Mouse (Mus musculus) mesoderm, embryonic 11.5 days (tissue): ENCODE data around the gene Tbc1d2.
"Not testable (repeated sequence)": the region's sequence is repeated elsewhere in the genome, so short reads cannot be mapped to it uniquely, and the experiment has no call there.

ENCODE experiments used
- DNase-seq: peaks from one replicate; pipeline ENCODE4 v3.0.0-alpha.2; 2012; ENCODE audit warnings: low read depth, low spot score

The Tbc1d2 gene

DNA sequence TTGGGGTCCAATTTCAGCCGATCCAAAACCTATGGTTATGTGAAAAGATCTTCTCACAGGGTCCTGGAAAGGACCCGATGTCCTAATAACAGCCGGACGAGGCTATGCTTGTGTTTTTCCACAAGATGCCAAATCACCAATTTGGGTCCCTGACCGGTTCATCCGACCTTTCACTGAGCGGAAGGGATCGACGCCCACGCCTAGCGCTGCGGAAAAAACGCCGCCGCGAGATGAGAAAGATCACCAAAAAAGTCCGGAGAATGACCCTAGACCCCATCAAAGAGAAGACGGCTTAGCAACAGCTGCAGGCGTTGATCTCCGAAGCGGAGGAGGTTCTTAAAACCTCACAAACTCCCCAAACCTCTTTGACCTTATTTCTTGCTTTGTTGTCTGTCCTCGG, 68.4 kb downstream of the Tbc1d2 start:
- not testable (repeated sequence) for DNase-seq

DNA sequence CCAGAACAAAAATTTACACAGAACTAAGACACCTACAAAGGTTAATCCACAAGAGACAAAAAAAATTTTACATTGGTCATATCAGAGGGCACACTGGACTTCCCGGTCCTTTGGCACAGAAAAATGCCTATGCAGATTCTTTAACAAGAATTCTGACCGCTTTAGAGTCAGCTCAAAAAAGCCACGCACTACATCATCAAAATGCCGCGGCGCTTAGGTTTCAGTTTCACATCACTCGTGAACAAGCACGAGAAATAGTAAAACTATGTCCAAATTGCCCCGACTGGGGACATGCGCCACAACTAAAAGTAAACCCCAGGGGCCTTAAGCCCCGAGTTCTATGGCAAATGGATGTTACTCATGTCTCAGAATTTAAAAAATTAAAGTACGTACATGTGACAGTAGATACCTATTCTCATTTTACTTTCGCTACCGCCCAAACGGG, 69.2 kb downstream of the Tbc1d2 start:
- DNase-seq = not testable (repeated sequence)

DNA sequence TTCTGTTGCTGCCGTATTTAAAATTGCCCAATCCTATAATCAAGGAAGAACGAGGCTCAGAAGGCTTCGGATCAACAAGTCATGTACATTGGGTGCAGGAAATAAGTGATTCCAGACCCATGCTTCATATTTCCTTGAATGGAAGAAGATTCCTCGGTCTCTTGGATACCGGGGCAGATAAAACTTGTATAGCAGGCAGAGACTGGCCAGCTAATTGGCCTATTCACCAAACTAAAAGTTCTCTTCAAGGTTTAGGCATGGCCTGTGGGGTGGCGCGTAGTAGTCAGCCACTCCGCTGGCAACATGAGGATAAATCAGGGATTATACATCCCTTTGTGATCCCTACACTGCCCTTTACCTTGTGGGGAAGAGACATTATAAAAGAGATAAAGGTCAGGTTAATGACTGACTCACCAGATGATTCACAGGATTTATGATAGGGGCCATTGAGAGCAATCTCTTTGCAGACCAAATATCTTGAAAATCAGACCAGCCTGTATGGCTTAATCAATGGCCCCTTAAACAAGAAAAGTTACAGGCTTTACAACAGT, 71.1 kb downstream of the Tbc1d2 start:
- not testable (repeated sequence) for DNase-seq

DNA sequence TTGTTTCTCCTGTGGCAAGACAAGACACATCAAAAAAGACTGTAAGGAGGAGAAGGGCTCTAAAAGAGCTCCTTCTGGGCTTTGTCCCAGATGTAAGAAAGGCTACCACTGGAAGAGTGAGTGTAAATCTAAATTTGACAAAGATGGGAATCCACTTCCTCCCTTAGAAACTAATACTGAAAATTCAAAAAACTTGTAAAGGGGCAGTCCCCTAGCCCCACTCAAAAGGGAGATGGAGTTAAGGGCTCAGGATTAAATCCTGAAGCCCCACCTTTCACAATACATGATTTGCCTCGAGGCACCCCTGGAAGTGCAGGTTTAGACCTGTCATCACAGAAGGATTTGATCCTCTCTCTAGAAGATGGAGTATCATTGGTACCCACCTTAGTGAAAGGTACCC, 71.8 kb downstream of the Tbc1d2 start:
- no peak for DNase-seq

DNA sequence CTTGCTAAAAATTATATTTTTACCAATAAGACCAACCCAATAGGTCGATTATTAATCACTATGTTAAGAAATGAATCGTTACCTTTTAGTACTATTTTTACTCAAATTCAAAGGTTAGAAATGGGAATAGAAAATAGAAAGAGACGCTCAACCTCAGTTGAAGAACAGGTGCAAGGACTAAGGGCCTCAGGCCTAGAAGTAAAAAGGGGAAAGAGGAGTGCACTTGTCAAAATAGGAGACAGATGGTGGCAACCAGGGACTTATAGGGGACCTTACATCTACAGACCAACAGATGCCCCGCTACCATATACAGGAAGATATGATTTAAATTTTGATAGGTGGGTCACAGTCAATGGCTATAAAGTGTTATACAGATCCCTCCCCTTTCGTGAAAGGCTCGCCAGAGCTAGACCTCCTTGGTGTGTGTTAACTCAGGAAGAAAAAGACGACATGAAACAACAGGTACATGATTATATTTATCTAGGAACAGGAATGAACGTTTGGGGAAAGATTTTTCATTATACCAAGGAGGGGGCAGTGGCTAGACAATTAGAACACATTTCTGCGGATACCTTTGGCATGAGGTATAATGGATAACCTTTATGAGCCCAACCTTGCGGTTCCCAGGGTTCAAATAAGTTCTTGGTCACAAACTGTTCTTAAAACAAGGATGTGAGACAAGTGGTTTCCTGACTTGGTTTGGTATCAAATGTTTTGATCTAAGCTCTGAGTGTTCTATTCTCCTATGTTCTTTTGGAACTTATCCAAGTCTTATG, 74.3 kb downstream of the Tbc1d2 start:
- not testable (repeated sequence) for DNase-seq

DNA sequence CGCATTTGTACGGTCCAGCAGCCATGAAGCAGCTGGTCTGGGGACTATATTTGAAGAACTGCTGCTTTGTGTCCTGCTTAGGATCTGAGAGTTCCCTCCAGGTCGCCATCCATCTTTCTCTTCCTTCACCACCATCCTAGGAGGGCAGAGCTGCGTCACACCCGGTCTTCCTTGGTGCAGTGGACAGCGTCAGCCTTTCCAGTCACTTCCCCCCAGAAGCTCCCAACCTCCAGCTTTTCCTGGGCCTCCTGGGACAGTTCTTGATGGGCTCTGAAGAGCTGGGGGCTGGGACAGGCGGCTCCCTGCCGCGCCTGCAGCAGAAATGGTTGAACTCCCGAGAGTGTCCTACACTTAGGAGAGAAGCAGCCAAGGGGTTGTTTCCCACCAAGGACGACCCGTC, 75.2 kb downstream of the Tbc1d2 start:
- DNase-seq = no peak

DNA sequence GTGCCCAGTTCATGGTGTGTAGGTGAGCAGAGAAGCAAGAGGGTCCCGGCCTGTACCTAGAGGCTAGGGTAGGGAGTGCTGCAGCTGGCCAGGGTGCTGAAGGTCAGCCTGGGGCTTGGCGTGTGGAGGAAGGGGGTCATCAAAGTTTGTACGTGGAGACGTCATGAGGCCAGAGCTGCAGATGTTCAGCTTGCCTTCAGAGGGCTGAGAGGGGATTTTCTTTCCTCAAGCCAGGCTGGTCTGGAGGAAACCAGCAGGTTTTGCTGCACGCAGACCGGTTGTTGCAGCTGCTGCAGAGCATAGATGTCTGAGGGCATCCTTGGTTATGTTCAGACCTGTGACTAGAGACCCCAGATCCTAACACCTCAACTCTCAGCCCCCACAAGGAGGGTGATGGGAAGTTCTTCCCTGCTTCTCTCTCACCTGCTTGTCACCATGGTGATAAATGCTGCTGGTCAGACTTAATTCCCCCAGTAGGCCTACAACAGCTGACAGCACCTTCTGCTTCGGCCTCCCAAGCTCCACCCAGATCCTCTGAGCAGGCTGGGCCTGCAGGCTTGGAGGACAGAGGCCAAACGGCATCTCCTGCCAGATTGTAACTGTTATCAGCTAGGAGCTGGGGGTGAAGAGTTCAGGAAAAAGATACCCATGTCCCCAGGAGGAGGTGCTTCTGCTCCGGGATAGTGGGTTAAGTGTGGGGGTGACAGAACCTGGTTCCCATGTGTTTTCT, 75.8 kb downstream of the Tbc1d2 start:
- DNase-seq = no peak

DNA sequence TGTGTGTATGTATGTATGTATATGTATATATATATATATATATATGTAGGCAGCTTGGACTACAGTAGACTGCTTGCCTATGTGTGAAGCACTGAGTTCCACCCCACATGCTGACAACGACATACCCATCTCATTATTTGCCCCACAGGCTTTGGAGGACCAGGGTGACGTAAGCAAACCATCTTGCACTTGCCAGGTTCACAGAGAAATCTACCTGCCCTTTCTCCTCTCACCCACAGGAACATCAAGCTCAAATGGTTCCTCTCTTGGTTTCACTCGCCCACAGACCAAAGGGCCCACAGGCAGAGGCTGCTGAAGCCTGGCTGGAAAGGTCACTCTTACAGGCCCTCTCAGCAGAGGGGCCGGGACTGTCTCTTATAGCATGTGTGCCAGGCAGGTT, 77.4 kb downstream of the Tbc1d2 start:
- no peak for DNase-seq

DNA sequence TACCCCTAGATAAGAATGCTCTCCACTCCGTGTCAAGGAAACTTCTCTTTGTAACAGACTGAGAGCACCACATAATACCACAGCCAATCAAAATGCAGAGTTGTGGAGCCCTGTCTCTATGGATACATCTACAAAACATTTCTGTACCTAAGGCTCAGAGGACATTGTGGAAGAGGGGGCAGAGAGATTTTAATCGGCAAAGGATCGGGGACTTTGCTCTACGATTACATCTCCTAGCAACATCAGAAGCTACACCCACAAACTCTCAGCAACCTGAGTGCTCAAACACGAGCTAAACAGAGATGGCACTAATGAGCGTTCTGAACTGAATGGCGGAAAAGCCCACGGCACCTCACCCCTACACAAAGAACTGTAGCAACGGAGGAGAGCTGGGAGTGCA, 78.3 kb downstream of the Tbc1d2 start:
- DNase-seq = no peak

DNA sequence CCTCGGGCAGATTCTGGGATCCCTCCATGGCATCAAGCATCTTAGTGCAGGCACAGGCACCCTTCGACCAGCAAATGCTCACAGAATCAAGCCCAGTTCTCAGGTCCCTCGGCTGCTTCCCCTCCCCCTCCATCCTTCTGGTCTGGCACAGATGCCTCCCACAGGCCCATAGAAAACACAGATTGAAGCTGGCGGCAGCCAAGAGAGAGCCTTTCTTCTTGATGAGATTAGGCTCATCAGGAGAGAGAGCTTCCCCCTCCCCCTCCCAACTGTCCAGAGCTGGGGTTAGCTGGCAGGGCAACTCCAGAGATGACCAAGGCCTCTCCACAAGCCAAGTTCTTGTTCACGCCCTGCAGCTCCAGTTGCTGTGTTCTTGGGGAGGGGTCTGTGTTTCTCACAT, 80.3 kb downstream of the Tbc1d2 start:
- no peak for DNase-seq

DNA sequence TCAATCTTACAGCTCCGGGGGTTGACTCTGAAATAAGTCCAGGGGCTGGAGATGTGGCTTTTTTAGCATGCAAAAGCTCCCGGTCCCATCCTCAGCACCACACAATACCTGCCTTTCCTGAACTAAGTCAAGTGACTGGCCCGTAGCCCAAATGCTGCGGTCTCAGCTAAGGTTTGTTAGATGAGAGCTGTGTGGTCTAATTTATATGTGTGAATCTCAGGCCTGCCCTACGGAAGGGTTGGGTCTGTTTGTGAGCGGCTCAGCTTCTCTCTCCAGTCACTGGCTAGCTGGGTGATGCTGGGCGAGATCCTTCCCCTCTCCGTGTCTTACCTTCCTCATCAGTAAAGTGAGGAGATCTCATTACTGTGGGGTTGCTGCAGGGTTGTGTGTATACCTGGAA, 81.8 kb downstream of the Tbc1d2 start:
- DNase-seq = no peak

DNA sequence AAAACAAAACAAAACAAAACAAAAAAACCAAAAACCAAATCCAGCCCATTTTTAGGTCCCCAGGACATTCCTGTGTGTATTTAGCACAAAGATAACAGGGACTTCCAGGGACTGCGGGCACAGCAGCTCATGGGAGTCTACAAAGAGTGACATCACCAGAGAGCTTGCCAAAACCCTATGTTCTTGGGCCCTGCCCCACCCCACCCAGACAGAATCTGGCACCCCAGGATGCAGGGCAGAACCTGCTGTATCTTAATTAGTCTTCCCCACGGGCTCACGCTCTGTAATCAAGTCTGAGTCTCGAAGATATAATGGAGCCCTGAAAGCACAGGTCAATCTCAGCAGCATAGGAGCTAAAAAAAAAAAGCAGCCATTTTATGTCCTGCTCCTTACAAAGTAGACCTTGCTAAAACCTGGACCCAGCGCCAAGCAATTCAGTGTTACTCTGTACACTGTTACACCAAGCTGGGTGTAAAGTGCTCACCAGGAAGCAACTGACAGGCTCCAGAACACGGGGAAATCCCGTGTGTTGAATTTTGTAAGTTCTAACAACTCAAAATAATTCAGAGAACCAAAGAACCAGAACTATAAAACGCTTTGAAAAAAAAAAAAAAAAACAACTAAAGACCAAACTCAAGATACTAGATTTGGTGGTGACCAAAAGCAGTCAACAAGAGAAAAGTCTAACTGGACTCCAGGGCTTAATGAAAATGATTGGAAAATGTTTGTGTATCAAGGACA, 82.9 kb downstream of the Tbc1d2 start:
- DNase-seq = no peak

DNA sequence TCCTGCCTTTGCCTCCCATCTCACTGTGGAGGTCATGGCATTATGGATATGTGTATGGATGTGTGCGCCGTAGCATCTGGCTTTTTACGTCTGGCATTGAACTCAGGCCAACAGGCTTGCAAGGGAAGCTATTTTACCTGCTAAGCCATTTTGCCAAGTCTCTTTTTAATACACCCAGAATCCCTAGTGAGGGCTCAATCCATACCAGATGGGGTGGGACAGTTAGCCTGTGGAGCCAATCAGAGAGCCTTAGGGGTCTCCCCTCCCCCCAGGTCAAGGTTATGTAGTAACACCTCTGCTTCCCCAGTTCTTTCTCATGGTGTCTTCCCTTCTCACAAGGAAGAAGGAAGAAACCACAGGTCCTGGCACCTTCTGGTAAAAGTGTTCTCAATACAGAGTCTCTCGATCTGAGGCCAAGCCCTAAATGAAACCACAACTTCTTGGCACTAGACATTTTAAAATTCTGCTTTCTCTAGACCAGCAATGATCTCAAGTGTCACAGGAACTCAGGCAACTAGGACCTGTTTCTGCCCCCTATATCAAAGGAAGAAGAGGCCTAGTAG, 84.5 kb downstream of the Tbc1d2 start:
- DNase-seq = no peak

DNA sequence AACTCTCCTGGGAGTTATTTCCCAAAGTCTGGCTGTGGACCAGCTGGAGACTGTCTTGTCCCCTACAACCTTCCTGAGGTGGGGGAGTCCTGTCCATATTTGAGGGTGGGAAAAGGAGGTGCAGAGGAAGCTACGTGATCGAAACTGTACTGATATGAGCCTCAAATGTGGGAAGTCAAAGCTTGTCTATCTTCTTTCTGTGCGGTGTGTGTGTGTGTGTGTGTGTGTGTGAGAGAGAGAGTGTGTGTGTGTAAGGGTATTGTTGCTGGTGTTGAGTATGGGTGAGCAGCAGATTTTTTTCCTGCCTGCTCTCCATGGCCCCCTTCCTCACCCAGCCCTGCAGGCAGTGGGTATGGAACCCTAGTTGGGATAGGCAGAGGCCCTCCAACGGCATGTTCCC, 85.8 kb downstream of the Tbc1d2 start:
- no peak for DNase-seq

DNA sequence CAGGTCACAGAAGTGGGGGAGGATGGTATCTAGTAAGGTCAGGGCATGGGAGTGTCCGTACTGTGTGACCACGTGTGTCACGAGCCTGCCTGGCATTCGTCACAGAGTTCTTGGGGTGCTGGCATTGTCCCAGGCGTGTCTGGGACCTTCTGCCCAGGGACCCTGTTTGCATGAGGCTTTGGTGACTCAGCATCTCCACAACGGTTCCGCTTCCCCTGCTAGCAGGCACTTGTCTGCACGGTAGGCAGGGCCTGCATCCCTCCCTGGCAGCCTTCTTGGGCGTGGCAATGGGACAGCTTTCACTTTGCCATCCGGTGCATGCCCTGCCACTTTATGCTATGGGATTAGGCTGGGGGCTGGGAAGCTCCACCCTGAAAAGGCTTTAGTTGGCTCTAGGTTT, 86.2 kb downstream of the Tbc1d2 start:
- DNase-seq = no peak

DNA sequence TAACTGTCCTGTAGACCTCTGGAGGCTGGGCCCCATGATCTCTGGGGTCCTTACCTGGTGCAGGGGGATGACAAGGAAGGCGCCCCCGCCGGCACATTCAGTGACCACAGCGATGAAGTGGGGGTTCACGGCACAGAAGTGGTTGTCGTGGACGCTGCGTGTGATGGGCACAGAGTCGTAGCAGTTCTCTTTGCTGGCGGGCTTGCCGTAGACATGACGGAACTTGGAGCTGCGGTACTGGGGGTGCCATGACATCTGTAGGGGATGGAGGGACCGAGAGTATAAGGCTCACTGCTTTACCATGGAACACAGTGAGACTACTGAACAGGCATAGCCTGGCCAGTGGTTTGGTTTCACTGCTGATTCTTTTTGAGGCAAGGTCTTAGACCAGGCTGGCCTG, 87.2 kb downstream of the Tbc1d2 start:
- DNase-seq = no peak

DNA sequence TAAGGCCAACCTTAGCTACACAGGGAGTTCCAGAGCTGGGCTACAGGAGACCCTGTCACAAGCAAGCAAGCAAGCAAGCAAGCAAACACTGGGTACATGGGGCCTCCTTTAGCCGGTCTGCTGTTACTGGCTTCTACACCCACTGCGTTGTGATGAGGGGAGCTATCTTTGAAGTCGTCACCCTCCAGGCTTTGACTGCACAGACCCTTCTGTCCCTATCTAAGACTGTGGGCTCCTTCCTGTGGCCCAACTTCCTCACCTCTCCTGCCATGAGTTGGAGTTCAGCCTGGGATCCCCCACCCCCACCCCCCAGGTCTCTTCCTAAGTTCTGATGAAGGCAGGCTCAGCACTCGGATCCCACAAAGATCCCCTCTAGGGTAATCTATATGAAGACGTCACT, 88.0 kb downstream of the Tbc1d2 start:
- DNase-seq = no peak

DNA sequence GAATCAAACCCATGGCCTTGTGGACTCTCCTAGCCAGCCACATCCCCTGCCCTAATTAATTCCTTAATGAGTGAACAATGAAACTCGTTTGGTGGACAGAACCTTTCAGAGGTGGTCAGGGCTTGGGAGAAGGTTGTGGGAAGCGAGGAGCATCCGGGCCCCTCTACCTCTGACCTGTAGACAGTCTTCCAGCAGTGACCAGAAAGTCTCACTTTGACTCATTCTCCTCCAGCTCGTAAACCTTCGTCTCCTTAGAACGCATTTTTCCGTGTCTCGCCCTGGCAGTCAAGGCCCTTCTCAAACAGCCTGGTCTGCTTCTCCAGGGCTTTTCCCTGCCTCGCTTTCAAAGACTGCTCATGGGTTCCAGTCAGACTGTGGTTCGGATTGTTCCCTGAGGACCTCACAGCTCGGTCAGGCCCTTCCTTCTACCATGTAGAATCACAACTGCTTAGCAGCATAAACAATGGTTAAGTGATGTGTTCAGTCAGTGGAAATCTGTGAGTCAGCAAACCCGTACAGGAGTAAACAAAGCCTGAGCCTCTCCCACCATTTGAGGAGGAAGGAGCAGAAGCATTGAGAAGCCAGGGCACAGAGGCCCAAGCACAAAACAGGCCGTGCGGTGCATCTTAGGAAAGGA, 89.8 kb downstream of the Tbc1d2 start:
- no peak for DNase-seq

DNA sequence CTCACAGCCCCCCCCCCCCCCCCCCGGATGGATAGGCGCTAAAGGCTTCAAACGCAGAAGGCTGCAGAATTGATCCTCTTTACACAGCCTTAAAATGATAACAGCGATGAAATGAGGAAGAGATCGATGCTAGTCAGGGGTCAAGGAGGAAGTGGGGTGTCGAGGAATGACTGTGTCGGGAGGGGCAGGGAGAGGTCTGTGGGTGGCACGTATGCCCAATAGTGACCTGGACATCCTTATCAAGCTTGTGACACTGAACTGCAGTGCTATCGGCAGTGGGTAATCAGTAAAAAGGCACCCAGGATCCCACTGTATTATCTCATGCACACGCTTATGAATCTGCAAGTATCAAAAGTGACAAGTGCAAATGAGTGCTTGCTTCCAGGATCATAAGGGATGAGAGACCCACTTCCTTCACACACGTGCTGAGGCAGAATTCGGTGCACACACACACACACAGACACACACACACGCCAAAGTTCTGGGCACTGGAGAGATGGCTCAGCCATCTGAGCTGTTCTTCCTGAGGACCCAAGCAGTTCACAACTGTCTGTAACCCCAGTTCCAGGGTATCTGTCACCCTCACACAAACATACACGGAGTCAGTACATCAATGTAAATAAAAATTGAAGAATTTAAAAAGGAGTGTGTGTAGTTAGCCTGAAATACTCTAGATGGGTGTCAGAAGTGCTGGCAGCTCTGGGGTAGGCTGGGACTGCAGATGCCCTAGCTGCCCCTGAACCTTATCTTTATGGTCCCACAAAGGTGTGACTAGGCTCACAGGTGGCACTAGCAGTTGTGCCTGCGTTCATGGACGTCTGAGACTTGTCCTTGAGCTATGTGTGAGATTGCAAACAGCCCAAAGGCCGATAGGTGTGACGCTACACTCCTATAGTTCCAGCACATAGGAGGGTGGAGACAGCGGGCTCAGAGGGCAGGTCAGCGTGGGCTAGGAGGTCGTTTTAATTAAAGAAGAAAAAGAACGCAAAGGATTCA, 91.0 kb downstream of the Tbc1d2 start:
- no peak for DNase-seq

DNA sequence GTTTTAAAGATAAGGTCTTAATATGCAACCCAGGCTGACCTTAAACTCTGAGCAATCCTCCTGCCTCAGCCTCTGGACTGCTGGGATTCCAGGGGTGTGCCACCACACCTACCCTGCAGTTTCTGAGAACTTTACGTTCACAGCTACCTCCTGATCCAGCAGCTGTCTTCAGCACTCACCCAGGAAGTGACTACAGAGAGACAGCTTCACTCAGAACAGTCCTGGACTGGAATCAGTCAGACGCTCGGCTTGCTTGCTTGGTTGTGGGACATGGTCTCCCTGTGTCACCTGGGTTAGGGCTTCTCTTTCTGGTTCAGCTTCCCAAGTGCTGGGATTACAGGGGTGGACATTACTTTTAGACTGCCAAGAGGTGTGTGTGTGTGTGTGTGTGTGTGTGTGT, 93.1 kb downstream of the Tbc1d2 start:
- DNase-seq = no peak
